Mouse (Mus musculus) kidney, adult 11 months (tissue): Measurements from ENCODE around the gene Jam2.

Source experiments
- DNase-seq: peaks from one replicate; pipeline ENCODE4 v3.0.0; 2022

Gene Jam2

DNA sequence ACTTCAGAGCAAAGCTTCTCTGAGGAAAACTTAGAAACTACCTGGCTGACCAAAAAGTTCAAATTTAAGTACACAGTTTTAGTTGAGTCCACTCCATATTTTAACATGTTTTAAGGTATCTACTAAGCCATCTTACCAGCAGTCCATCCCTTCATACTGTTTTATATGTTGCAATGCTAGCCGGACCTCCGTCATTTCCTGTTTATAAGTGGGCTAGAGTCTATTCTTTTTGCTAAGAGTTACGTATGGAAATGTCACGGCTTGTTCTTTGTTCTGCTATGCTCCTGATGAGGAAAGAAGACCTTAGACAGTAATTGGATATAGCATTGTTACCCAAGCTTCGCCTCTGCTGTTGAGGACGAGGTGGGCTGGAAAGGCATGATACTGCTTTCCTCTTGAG is 79.6 kb downstream of the Jam2 start:
- DNase-seq, result no peak

DNA sequence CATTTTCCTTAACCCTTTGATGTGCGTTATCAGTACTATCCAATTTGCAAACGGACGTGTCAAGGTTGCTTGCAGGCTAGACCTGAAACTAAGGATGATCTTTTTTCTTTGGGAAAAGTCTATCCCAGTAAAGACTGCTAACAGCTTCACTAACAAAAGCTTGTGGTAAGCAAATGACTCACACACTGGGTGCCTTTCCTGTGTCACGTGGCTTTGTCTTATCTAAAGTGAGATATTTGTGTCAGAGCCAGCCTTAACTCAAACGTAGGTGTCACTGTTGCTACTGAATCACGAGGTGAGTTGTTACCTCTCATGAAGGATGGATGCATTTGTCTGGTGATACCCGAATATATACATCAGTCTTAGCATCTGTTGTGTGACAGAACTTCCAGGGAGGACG is 90.7 kb downstream of the Jam2 start:
- no peak for DNase-seq

DNA sequence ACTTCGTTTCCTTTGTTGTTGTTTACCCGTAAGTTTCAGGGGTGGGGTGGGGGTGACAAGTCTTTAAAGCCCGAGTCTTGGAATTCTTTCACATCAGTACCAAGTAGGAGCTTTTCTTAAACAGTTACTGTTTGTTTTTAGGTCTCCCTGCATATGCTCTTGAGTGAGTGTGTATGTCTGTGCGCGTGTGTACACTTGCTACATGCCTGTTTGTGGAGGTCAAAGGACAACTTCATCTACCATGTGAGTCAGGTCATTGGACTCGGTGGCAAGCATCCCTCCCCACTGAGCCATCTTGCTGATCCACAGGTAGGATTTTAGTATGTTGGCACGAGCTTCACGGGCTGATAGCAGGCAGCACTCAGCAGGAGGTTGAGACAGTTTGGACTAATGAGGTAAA is 99.9 kb downstream of the Jam2 start:
- no peak for DNase-seq

DNA sequence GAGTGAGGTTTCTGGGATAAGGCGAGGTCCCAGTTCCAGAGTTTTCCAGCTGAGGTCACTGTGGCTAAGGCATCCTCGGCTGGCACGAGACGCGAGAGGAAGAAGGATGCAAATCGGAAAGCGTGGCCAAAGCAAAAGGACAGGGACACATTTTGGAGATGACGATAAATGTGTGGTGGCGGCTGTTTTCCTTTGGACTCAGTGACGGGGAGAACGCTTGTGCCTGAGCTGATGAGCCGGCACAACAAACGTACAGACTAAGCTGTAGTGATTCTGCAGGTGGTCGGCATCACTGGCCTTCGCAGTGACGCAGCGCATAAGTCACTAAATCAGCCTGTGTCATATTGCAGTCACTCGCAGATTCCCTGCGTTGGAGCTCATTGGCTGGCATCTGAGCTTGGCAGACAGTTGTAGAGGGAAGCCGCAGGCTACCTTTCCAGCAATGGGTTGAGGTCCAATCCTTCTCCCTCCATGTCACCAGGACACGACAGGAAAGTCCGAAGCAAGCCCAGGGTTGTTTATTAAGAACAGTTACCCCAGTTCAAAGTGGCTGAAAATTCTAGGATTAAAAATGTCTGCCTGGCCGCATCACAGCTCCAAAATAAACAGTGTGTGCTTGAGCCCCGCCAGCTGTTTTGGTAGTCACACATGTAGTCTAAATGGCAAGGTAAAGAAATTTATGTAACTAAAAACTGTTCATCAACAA is 101.2 kb downstream of the Jam2 start:
- no peak for DNase-seq
